Mouse (Mus musculus) G1E (cell line): ENCODE results near the gene Ptpn11.

ENCODE experiments used
- CTCF ChIP-seq: IDR thresholded peaks from 2 replicates; pipeline ENCODE4 v1.5.1; 2012; ENCODE audit warnings: low read depth, low read length, inconsistent platforms, mixed read lengths
- GATA1 ChIP-seq: IDR thresholded peaks from 2 replicates; pipeline ENCODE4 v1.6.1; 2012; ENCODE audit warnings: borderline replicate concordance, low read length, inconsistent platforms, mixed read lengths
- POLR2AphosphoS5 ChIP-seq: IDR thresholded peaks from 2 replicates; pipeline ENCODE4 v1.6.1; 2012; ENCODE audit warnings: low read depth, low read length, inconsistent platforms; ENCODE audit not compliant: insufficient replicate concordance
- TAL1 ChIP-seq: conservative IDR thresholded peaks from 2 replicates; pipeline ENCODE4 v1.6.1; 2012; ENCODE audit warnings: low read depth, low read length, inconsistent platforms, mixed read lengths

DNA sequence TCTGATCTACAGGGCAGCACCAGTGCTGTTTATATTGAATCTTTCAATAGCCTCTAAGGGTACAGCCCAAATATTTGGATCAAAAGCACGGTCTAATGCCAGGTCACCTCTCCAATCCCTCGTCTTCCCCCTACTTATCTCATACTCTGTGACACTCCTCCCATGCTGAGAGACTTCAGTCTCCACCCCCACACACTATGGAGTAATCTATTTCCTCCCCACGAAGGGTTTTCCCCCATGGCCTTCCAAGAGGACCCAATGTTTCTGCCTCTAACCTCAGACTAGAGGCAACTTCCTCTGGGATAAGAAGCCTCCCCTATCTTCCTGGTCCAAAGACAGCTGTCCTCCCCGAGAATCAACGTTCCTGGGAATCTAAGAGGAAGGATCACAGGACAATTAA is 5.6 kb upstream of the Ptpn11 start:
- TF ChIP-seq CTCF (no peak), TAL1 (no peak), GATA1 (no peak), POLR2AphosphoS5 (no peak)
